Mouse (Mus musculus): ENCODE results near the gene Kif11.
A peak's percentile ranks its signal among the peaks of the same experiment; 100 is the strongest.

The Kif11 gene

GRCm38 (mm10) chr19:37377404-37377990, 1.3 kb downstream of the Kif11 start:
- DNase-seq = no peak

- no peak for DNase-seq
These were observed 2.6 kb downstream of the Kif11 start for GRCm38 (mm10) chr19:37378816-37379215.

GRCm38 (mm10) chr19:37386126-37386525, 9.9 kb downstream of the Kif11 start:
- DNase-seq = no peak

- DNase-seq = no peak
These were observed 15.7 kb downstream of the Kif11 start for GRCm38 (mm10) chr19:37391869-37392268.

- no peak for DNase-seq
These were observed 20.1 kb downstream of the Kif11 start for GRCm38 (mm10) chr19:37396279-37396678.

GRCm38 (mm10) chr19:37400936-37401335, 24.7 kb downstream of the Kif11 start:
- no peak for DNase-seq

GRCm38 (mm10) chr19:37418294-37418693, 42.1 kb downstream of the Kif11 start:
- peak; percentile 42 for DNase-seq

GRCm38 (mm10) chr19:37419613-37420012, 43.4 kb downstream of the Kif11 start:
- DNase-seq = peak; percentile 61

GRCm38 (mm10) chr19:37428589-37428988, 52.4 kb downstream of the Kif11 start:
- no peak for DNase-seq

GRCm38 (mm10) chr19:37431139-37431756, 55.0 kb downstream of the Kif11 start:
- no peak for DNase-seq

- no peak for DNase-seq
These were observed 56.8 kb downstream of the Kif11 start for GRCm38 (mm10) chr19:37432868-37433570.

GRCm38 (mm10) chr19:37433895-37434262, 57.7 kb downstream of the Kif11 start:
- DNase-seq = no peak

- DNase-seq = peak; percentile 51
These were observed 58.2 kb downstream of the Kif11 start, which contains the start of gene Hhex for GRCm38 (mm10) chr19:37434263-37434951. Hhex (plus strand) TSS chr19:37434810.

- peak; percentile 18 for DNase-seq
These were observed 59.0 kb downstream of the Kif11 start for GRCm38 (mm10) chr19:37435041-37435852.

- DNase-seq = no peak
These were observed 59.6 kb downstream of the Kif11 start for GRCm38 (mm10) chr19:37435853-37436174.

GRCm38 (mm10) chr19:37436514-37437288, 60.5 kb downstream of the Kif11 start:
- DNase-seq = no peak

GRCm38 (mm10) chr19:37437289-37437606, 61.0 kb downstream of the Kif11 start:
- no peak for DNase-seq

GRCm38 (mm10) chr19:37440181-37440580, 64.0 kb downstream of the Kif11 start:
- DNase-seq = no peak

GRCm38 (mm10) chr19:37440708-37441475, 64.7 kb downstream of the Kif11 start:
- DNase-seq = no peak

- DNase-seq = no peak
These were observed 66.5 kb downstream of the Kif11 start for GRCm38 (mm10) chr19:37442524-37443286.
